Mouse (Mus musculus): Measurements from ENCODE around the gene Tspo. TPM values are rescaled to one million over a fixed set of nuclear protein-coding genes. Genes with fewer than 3 reads are reported as not detected.

The Tspo gene
- total RNA-seq, 2 experiments from 2014 or later = 92.7 to 133 TPM

- peak; percentile 89 for ATAC-seq (replicated peaks; ENCODE audit: low FRiP score, poor library complexity, severe bottlenecking)
Observed at GRCm38 (mm10) chr15:83606700-83607099, 43.3 kb downstream of the Tspo start.

GRCm38 (mm10) chr15:83607115-83607802 is 43.9 kb downstream of the Tspo start:
- peak; percentile 73 for ATAC-seq (replicated peaks; ENCODE audit: low FRiP score, poor library complexity, severe bottlenecking)

GRCm38 (mm10) chr15:83615245-83615644 is 51.9 kb downstream of the Tspo start:
- ATAC-seq (replicated peaks; ENCODE audit: low FRiP score, poor library complexity, severe bottlenecking) = no peak

Other genes starting within 250 kb of the Tspo start
- gene Arfgap3, start 213.3 kb upstream of the Tspo start, total RNA-seq (2015; ENCODE audit: low replicate concordance) = 19.3 and 50.5 TPM in 2 replicates
- 43.3 and 60.3 TPM in 2 replicates for gene Arfgap3, start 213.3 kb upstream of the Tspo start, total RNA-seq (2017; ENCODE audit: low replicate concordance)
- gene Pacsin2, start 99.0 kb upstream of the Tspo start, total RNA-seq (2015; ENCODE audit: low replicate concordance) = 80.0 and 81.7 TPM in 2 replicates
- 145 and 184 TPM in 2 replicates for gene Pacsin2, start 99.0 kb upstream of the Tspo start, total RNA-seq (2017; ENCODE audit: low replicate concordance)
- gene Ttll1, start 52.7 kb upstream of the Tspo start, total RNA-seq (2015; ENCODE audit: low replicate concordance) = 4.3 and 7.1 TPM in 2 replicates
- gene Ttll1, start 52.7 kb upstream of the Tspo start, total RNA-seq (2017; ENCODE audit: low replicate concordance) = 0.45 and 2.8 TPM in 2 replicates
- 2.2 TPM in 1 of 2 replicates, not detected in the other for gene Bik, start 36.7 kb upstream of the Tspo start, total RNA-seq (2015; ENCODE audit: low replicate concordance)
- gene Bik, start 36.7 kb upstream of the Tspo start, total RNA-seq (2017; ENCODE audit: low replicate concordance) = 3.7 TPM in 1 of 2 replicates, not detected in the other
- 3.4 and 7.9 TPM in 2 replicates for gene Mcat, start 195 bp downstream of the Tspo start, total RNA-seq (2015; ENCODE audit: low replicate concordance)
- 2.8 and 13.2 TPM in 2 replicates for gene Mcat, start 195 bp downstream of the Tspo start, total RNA-seq (2017; ENCODE audit: low replicate concordance)
- 48.6 and 55.5 TPM in 2 replicates for gene Ttll12, start 31.6 kb downstream of the Tspo start, total RNA-seq (2015; ENCODE audit: low replicate concordance)
- 42.6 and 47.1 TPM in 2 replicates for gene Ttll12, start 31.6 kb downstream of the Tspo start, total RNA-seq (2017; ENCODE audit: low replicate concordance)
- gene Scube1, start 161.4 kb downstream of the Tspo start, total RNA-seq (2015; ENCODE audit: low replicate concordance) = not detected in 2 replicates
- gene Scube1, start 161.4 kb downstream of the Tspo start, total RNA-seq (2017; ENCODE audit: low replicate concordance) = not detected in 2 replicates
- gene Mpped1, start 215.9 kb downstream of the Tspo start, total RNA-seq (2015; ENCODE audit: low replicate concordance) = not detected in 2 replicates
- not detected in 2 replicates for gene Mpped1, start 215.9 kb downstream of the Tspo start, total RNA-seq (2017; ENCODE audit: low replicate concordance)

Measured in erythroid progenitor cell, adult 5-6 weeks (primary cell).